Mouse (Mus musculus) gastrocnemius, postnatal 25 days (tissue): ENCODE data around the gene Dnajc28. TPM values are rescaled to one million over a fixed set of nuclear protein-coding genes. Genes with fewer than 3 reads are reported as not detected.
A peak's percentile ranks its signal among the peaks of the same experiment; 100 is the strongest.
"Not testable (repeated sequence)": the region's sequence is repeated elsewhere in the genome, so short reads cannot be mapped to it uniquely, and the experiment has no call there.

ENCODE experiments used
- DNase-seq: peaks from one replicate; pipeline ENCODE4 v3.0.0; 2022
- long read RNA-seq, 2 experiments: library from polyadenylated mRNA; stranded (forward); transcript quantifications; one replicate each; pipeline ENCODE4 v2.0.0; 2021
- total RNA-seq, 2 experiments: library from RNA; stranded (reverse); gene quantifications; 1 replicate in 1 of 2; 2 replicates in 1 of 2; pipeline ENCODE4 v1.2.3; 2021

Gene Dnajc28
- total RNA-seq: 10 to 100 TPM; 11.8 to 12.7 TPM
- long read RNA-seq, experiment 1, partial matches to known transcripts: 0 of 9 reads
- long read RNA-seq, experiment 1, other reads (novel, unspliced or antisense): 6 of 9 reads
- long read RNA-seq, experiment 2, transcript Dnajc28-201 (2 exons, 3,368 nt): major isoform, 5 of 17 reads
- long read RNA-seq, experiment 2, partial matches to known transcripts: 0 of 17 reads
- long read RNA-seq, experiment 2, other reads (novel, unspliced or antisense): 11 of 17 reads

- peak; percentile 75 for DNase-seq
Measured at GRCm38 (mm10) chr16:91618511-91619501, at the start of gene Dnajc28. Gene Dnajc28 (minus strand): TSS chr16:91619026.

- DNase-seq: no peak
Measured at GRCm38 (mm10) chr16:91663795-91664194, 45.0 kb upstream of the Dnajc28 start.

- no peak for DNase-seq
Measured at GRCm38 (mm10) chr16:91662336-91662735, 43.5 kb upstream of the Dnajc28 start.

GRCm38 (mm10) chr16:91661397-91661796 is 42.6 kb upstream of the Dnajc28 start:
- no peak for DNase-seq

- no peak for DNase-seq
Measured at GRCm38 (mm10) chr16:91659798-91660197, 41.0 kb upstream of the Dnajc28 start.

- DNase-seq: no peak
Measured at GRCm38 (mm10) chr16:91658471-91658870, 39.6 kb upstream of the Dnajc28 start.

GRCm38 (mm10) chr16:91657285-91657684 is 38.5 kb upstream of the Dnajc28 start:
- no peak for DNase-seq

GRCm38 (mm10) chr16:91655285-91655684 is 36.5 kb upstream of the Dnajc28 start:
- DNase-seq: no peak

GRCm38 (mm10) chr16:91652191-91652590 is 33.4 kb upstream of the Dnajc28 start:
- no peak for DNase-seq

- DNase-seq: no peak
Measured at GRCm38 (mm10) chr16:91649781-91650180, 31.0 kb upstream of the Dnajc28 start.

- DNase-seq: no peak
Measured at GRCm38 (mm10) chr16:91649246-91649645, 30.4 kb upstream of the Dnajc28 start.

- peak; percentile 81 for DNase-seq
Measured at GRCm38 (mm10) chr16:91648220-91648550, 29.4 kb upstream of the Dnajc28 start.

GRCm38 (mm10) chr16:91647461-91648219 is 28.8 kb upstream of the Dnajc28 start, which contains the start of gene Son:
Gene Son (plus strand): TSS chr16:91647506.
- DNase-seq: peak; percentile 98

GRCm38 (mm10) chr16:91646681-91647419 is 28.0 kb upstream of the Dnajc28 start, which contains the start of gene Gart:
Gene Gart (minus strand): TSS chr16:91646952.
- DNase-seq: peak; percentile 96

GRCm38 (mm10) chr16:91645995-91646602 is 27.3 kb upstream of the Dnajc28 start:
- DNase-seq: no peak

GRCm38 (mm10) chr16:91645420-91645819 is 26.6 kb upstream of the Dnajc28 start:
- not testable (repeated sequence) for DNase-seq

GRCm38 (mm10) chr16:91644901-91645300 is 26.1 kb upstream of the Dnajc28 start:
- DNase-seq: no peak

GRCm38 (mm10) chr16:91640171-91640570 is 21.3 kb upstream of the Dnajc28 start:
- DNase-seq: no peak

GRCm38 (mm10) chr16:91639636-91640035 is 20.8 kb upstream of the Dnajc28 start:
- DNase-seq: no peak

- no peak for DNase-seq
Measured at GRCm38 (mm10) chr16:91639161-91639560, 20.3 kb upstream of the Dnajc28 start.

GRCm38 (mm10) chr16:91633641-91634040 is 14.8 kb upstream of the Dnajc28 start:
- DNase-seq: no peak
